Mouse (Mus musculus): ENCODE measurements around the gene Prx. TPM values are rescaled to one million over a fixed set of nuclear protein-coding genes. Genes with fewer than 3 reads are reported as not detected.

Prx gene
- polyA plus RNA-seq, 1 experiment from 2014 or later, result 2.1 TPM

DNA sequence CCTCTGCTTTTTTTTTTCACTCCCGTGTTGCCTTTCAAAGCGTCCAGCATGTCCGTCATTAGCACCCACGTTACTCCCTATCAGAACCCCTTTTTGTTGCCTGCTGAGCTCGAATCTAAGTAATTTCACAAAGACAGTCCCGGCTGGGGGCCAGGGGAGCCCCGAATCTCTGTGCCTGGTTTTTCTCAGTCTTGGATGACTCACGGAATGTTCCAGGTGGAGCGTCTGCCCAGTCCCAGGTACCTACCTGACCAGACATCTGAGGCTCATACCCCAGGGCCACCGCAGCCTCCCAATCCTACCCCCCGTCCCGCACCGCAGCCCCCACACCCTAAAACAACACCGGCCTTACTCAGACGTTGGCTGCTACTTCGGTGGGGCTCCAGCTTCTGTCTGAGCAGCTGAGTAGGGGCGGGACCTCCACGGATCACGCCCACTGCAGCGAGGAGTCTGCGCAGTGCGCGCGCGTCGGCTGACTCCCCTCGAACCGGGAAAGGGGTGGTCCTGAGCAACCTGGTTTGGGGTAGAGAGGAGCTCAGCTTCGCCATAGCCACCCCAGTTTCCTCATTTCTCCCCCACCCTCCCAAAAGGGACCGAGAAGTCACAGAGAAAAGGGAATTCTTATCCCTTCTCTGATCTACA lies 43.4 kb downstream of the Prx start:
- Histone ChIP-seq H3K4me2 (ENCODE audit: low read depth, severe bottlenecking) (peak overlapping the region; percentile 77), H3K9me3 (ENCODE audit: control insufficient read depth, low read length) (no peaks in the 10 kb centered on the region), H3K9ac (ENCODE audit: low read length) (peak overlapping the region; percentile 65), H3K4me3 (ENCODE audit: low read depth, low read length) (peak overlapping the region; percentile 43), H3K27me3 (ENCODE audit: control insufficient read depth, insufficient read depth, low read length) (no peaks in the 10 kb centered on the region), H3K27ac (replicated peaks; ENCODE audit: low read depth, low read length) (no peak overlapping the region), H3K36me3 (ENCODE audit: control insufficient read depth, insufficient read depth, low read length) (no peaks in the 10 kb centered on the region; the same call in 1 of the 2 replicates), H3K4me1 (ENCODE audit: control insufficient read depth, insufficient read depth, low read length) (no peaks in the 10 kb centered on the region)
- WGBS, result 2% methylated on average over 30 of the region's 30 CpGs
- ATAC-seq (ENCODE audit: insufficient number of reproducible peaks, low FRiP score, low TSS enrichment, low read depth) (peak; percentile 90), DNase-seq (ENCODE audit: low spot score) (peak; percentile 86)

DNA sequence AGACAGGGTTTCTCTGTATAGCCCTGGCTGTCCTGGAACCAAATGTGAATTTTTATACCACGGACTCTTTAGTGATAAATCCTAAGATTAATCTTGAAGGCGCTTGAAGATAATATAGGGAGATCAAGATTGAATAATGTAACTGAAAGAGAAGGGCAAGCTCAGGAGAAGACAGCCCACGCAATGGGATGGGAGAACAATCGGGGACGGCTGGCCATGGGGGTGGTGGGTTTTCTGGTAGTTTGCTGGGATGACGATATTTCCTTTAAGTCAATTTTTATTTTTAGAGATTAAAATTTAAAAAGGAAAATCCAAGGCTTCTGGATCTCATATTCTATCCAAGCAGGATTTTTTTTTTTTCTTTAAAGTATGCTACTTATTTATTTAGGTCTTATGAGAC lies 43.9 kb downstream of the Prx start:
- DNase-seq (ENCODE audit: low spot score), result no peak
- Histone ChIP-seq H3K27me3 (ENCODE audit: control insufficient read depth, insufficient read depth, low read length) (no peaks in the 10 kb centered on the region), H3K27ac (replicated peaks; ENCODE audit: low read depth, low read length) (no peak overlapping the region), H3K4me3 (ENCODE audit: low read depth, low read length) (peak overlapping the region; percentile 43; the same call in 1 of the 2 replicates), H3K4me1 (ENCODE audit: control insufficient read depth, insufficient read depth, low read length) (no peaks in the 10 kb centered on the region), H3K9me3 (ENCODE audit: control insufficient read depth, low read length) (no peaks in the 10 kb centered on the region), H3K4me2 (ENCODE audit: low read depth, severe bottlenecking) (peak overlapping the region; percentile 77), H3K9ac (ENCODE audit: low read length) (no peak overlapping the region; the same call in 1 of the 2 replicates), H3K36me3 (ENCODE audit: control insufficient read depth, insufficient read depth, low read length) (no peaks in the 10 kb centered on the region; the same call in 1 of the 2 replicates)
- no peak for ATAC-seq (ENCODE audit: insufficient number of reproducible peaks, low FRiP score, low TSS enrichment, low read depth)
- 57% methylated on average over 6 of the region's 6 CpGs for WGBS

DNA sequence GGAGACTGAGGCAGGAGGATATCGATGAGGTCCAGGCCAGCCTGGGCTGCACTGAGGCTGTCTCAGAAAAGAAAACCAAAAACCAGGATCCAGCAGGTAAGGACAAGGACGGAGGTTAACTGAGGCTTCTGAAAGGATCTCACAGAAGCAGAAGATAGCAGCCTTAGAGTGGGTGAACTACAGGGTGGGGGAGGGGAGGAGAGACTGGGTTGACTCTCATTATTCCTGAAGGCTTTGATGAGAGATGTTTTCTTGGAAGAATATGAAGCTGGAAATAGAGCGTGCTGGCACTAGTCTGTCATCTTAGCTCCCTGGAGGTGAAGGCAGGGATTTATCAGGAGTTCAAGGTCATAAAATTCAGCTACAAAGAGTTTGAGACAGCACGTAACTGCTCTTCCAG lies 44.7 kb downstream of the Prx start:
- ATAC-seq (ENCODE audit: insufficient number of reproducible peaks, low FRiP score, low TSS enrichment, low read depth), result no peak
- no peak overlapping the region for H3K27ac ChIP-seq (replicated peaks; ENCODE audit: low read depth, low read length)
- no peaks in the 10 kb centered on the region for H3K27me3 ChIP-seq (ENCODE audit: control insufficient read depth, insufficient read depth, low read length)
- no peak overlapping the region for H3K9ac ChIP-seq (ENCODE audit: low read length)
- WGBS, result 90% methylated on average over 4 of the region's 4 CpGs
- no peak for DNase-seq (ENCODE audit: low spot score)
- H3K36me3 ChIP-seq (ENCODE audit: control insufficient read depth, insufficient read depth, low read length), result no peaks in the 10 kb centered on the region; the same call in 1 of the 2 replicates
- H3K4me1 ChIP-seq (ENCODE audit: control insufficient read depth, insufficient read depth, low read length), result no peaks in the 10 kb centered on the region
- no peak overlapping the region for H3K4me2 ChIP-seq (ENCODE audit: low read depth, severe bottlenecking)
- H3K9me3 ChIP-seq (ENCODE audit: control insufficient read depth, low read length), result no peaks in the 10 kb centered on the region
- H3K4me3 ChIP-seq (ENCODE audit: low read depth, low read length), result no peak overlapping the region

DNA sequence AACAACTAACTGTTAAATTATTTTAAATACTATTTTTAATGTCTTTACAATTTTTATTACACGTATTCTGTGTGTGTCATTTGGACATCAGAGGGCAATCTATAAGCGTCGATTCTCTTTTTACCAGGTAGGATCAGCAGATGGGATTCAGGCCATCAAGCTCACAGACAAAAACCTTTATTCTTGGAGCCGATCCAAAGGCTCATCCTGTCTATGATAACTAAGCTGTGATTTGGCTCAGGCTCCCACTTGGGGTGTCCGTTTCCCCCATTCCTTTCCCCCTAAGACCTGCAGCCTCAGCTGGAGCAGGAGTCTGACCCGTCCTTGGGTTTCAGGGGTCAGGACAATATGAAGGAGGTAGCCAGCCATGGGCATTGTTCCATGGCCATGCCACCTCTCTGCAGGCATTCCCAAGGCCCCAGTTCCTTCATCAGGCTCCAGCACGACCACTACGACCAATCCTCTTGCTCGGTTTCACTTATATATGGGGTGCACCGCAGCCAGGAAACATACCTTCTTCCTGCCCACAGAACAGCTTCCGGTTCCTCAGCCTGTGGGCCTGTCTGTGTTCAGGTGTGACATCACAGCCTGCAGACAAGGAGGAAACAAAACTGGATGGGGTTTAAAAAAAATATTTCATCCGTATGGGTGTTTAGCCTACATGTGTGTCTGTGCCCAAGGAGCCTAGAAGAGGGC lies 45.7 kb downstream of the Prx start:
- Histone ChIP-seq H3K36me3 (ENCODE audit: control insufficient read depth, insufficient read depth, low read length) (no peaks in the 10 kb centered on the region), H3K9ac (ENCODE audit: low read length) (no peak overlapping the region), H3K27ac (replicated peaks; ENCODE audit: low read depth, low read length) (no peak overlapping the region), H3K4me2 (ENCODE audit: low read depth, severe bottlenecking) (no peak overlapping the region), H3K9me3 (ENCODE audit: control insufficient read depth, low read length) (no peaks in the 10 kb centered on the region), H3K4me1 (ENCODE audit: control insufficient read depth, insufficient read depth, low read length) (no peaks in the 10 kb centered on the region), H3K27me3 (ENCODE audit: control insufficient read depth, insufficient read depth, low read length) (no peaks in the 10 kb centered on the region), H3K4me3 (ENCODE audit: low read depth, low read length) (no peak overlapping the region)
- no peak for DNase-seq (ENCODE audit: low spot score)
- 83% methylated on average over 12 of the region's 12 CpGs for WGBS
- no peak for ATAC-seq (ENCODE audit: insufficient number of reproducible peaks, low FRiP score, low TSS enrichment, low read depth)

DNA sequence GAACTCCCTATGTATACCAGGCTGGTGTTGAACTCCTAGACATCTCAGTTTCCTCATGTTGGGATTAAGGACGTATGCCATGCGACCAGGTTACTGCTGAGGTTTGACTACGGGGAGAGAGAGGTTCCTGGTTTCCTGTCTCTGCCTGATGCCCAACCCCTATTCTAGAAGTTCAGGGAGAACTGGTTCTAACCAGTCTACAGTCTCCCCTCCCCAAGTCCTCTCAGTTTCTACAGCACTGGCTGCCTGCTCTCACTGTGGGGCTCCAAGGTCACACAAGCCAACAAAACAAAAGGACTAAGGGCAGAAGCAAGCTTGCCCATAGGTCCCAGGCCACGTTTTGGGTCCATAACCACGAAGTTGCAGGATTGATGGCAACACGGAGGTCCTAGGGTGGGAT lies 50.5 kb downstream of the Prx start:
- no peak for ATAC-seq (ENCODE audit: insufficient number of reproducible peaks, low FRiP score, low TSS enrichment, low read depth)
- 81% methylated on average over 6 of the region's 6 CpGs for WGBS
- H3K9me3 ChIP-seq (ENCODE audit: control insufficient read depth, low read length), result no peaks in the 10 kb centered on the region
- no peak overlapping the region for H3K4me2 ChIP-seq (ENCODE audit: low read depth, severe bottlenecking)
- no peak overlapping the region for H3K9ac ChIP-seq (ENCODE audit: low read length)
- no peak for DNase-seq (ENCODE audit: low spot score)
- no peak overlapping the region for H3K4me3 ChIP-seq (ENCODE audit: low read depth, low read length)
- no peaks in the 10 kb centered on the region for H3K36me3 ChIP-seq (ENCODE audit: control insufficient read depth, insufficient read depth, low read length)
- H3K27me3 ChIP-seq (ENCODE audit: control insufficient read depth, insufficient read depth, low read length), result no peaks in the 10 kb centered on the region
- H3K4me1 ChIP-seq (ENCODE audit: control insufficient read depth, insufficient read depth, low read length), result 0 out of 2 replicates have a peak, but pooled peaks cover 4% of the 10 kb centered on the region
- no peak overlapping the region for H3K27ac ChIP-seq (replicated peaks; ENCODE audit: low read depth, low read length)

DNA sequence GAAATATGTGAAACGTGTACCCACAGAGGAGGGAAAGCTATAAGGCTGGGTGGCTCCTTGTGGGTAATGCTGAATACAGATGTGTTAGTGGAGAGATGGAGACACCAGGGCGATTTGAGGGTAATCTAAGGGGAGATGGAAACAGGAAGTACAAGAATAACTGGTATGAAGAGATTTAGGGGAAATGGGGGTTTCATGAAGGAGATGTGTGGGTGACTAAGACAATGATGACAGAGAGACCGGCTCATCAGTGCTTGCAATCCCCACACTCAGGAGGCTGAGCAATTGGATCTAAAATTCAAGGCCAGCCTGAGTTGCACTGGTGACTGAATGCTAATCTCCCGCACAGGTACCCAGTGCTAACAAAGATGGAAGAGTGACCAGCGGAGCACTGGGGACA lies 52.9 kb downstream of the Prx start:
- Histone ChIP-seq H3K27me3 (ENCODE audit: control insufficient read depth, insufficient read depth, low read length) (no peaks in the 10 kb centered on the region), H3K9me3 (ENCODE audit: control insufficient read depth, low read length) (no peaks in the 10 kb centered on the region), H3K4me3 (ENCODE audit: low read depth, low read length) (peak overlapping the region; percentile 71; the same call in 1 of the 2 replicates), H3K27ac (replicated peaks; ENCODE audit: low read depth, low read length) (no peak overlapping the region), H3K36me3 (ENCODE audit: control insufficient read depth, insufficient read depth, low read length) (0 out of 2 replicates have a peak, but pooled peaks cover 4% of the 10 kb centered on the region), H3K4me2 (ENCODE audit: low read depth, severe bottlenecking) (peak overlapping the region; percentile 47), H3K4me1 (ENCODE audit: control insufficient read depth, insufficient read depth, low read length) (0 out of 2 replicates have a peak, but pooled peaks cover 4% of the 10 kb centered on the region), H3K9ac (ENCODE audit: low read length) (0 out of 2 replicates have a peak overlapping the region, but pooled peaks have one; percentile 66)
- 60% methylated on average over 5 of the region's 5 CpGs for WGBS
- DNase-seq (ENCODE audit: low spot score) (no peak), ATAC-seq (ENCODE audit: insufficient number of reproducible peaks, low FRiP score, low TSS enrichment, low read depth) (no peak)

DNA sequence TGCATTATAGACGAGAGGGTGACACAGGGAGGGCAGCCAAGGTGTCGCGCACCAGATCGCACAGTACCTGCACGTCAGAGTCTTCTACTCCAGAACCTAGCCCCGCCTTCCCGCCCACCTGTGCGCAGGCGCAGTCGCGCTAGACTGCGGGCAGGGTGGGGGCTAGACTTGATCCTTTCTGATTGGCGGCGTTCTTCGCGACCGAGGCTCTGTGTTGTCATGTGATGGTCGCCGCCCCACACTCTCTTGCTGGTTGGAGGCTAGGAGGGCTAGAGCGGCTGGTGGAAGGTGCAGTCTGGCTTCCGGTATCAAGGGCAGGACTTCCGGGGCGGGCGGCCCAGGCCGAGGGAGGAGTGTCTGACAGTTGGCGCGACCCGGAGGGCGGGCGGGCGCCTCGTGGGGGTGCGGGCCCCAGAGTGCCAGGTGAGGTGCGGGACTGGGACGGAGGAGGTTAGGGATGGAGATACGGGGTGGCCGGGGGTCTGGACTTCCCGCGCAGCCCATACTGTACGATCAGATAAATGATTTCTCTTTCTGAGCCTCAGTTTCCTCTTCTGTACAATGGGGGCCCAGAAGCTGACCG lies 53.9 kb downstream of the Prx start, which contains the start of the genes Pld3 and 2310022A10Rik:
Pld3 (minus strand) TSS at position 288 of the 583 bp plus-strand sequence.
2310022A10Rik (plus strand) TSS at position 303 of the 583 bp plus-strand sequence.
- 0 out of 2 replicates have a peak, but pooled peaks cover 4% of the 10 kb centered on the region for H3K4me1 ChIP-seq (ENCODE audit: control insufficient read depth, insufficient read depth, low read length)
- WGBS, result under 1% methylated on average over 39 of the region's 41 CpGs
- H3K36me3 ChIP-seq (ENCODE audit: control insufficient read depth, insufficient read depth, low read length), result 0 out of 2 replicates have a peak, but pooled peaks cover 4% of the 10 kb centered on the region
- H3K4me2 ChIP-seq (ENCODE audit: low read depth, severe bottlenecking), result peak within 1 kb of the TSS; percentile 47
- no peaks in the 10 kb centered on the region for H3K9me3 ChIP-seq (ENCODE audit: control insufficient read depth, low read length)
- peak within 1 kb of the TSS; percentile 66 for H3K9ac ChIP-seq (ENCODE audit: low read length)
- peak; percentile 96 for DNase-seq (ENCODE audit: low spot score)
- peak; percentile 99 for ATAC-seq (ENCODE audit: insufficient number of reproducible peaks, low FRiP score, low TSS enrichment, low read depth)
- H3K27ac ChIP-seq (replicated peaks; ENCODE audit: low read depth, low read length), result no peak within 1 kb of the TSS
- H3K4me3 ChIP-seq (ENCODE audit: low read depth, low read length), result peak within 1 kb of the TSS; percentile 71
- H3K27me3 ChIP-seq (ENCODE audit: control insufficient read depth, insufficient read depth, low read length), result no peaks in the 10 kb centered on the region

DNA sequence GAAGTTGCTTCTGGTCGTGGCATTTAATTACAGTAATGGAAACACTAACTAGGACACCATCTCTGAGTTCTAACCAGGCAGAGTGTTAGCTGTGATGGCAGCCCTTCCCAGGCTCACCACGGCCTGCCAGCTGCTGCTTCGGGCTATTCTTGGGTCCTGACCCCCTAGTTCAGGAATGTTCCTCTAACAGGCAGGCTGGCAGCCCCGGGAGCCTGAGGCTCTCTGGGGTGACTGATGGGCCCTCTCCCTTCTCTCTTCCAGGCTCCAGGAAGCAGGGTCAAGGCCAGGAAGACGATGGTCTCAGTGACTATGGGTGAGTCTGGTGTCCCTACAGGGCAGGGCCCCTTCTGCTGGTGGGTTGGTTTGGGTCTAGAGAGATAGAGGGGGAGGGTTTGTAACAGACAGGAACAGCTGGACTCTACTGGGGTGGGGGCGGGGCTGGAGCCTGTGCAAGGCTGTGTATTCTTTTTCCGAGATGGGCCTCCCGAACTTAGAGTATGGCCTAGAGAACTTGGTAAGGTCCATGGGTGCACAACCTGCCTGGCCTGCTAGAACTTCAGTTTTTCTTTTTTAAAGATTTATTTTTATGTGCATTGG lies 61.3 kb downstream of the Prx start:
- no peak overlapping the region for H3K9ac ChIP-seq (ENCODE audit: low read length)
- 0 out of 2 replicates have a peak, but pooled peaks have one; percentile 13 for ATAC-seq (ENCODE audit: insufficient number of reproducible peaks, low FRiP score, low TSS enrichment, low read depth)
- peaks cover 14% of the 10 kb centered on the region; the same call in 1 of the 2 replicates for H3K36me3 ChIP-seq (ENCODE audit: control insufficient read depth, insufficient read depth, low read length)
- no peaks in the 10 kb centered on the region for H3K27me3 ChIP-seq (ENCODE audit: control insufficient read depth, insufficient read depth, low read length)
- H3K4me1 ChIP-seq (ENCODE audit: control insufficient read depth, insufficient read depth, low read length), result no peaks in the 10 kb centered on the region
- no peak overlapping the region for H3K4me2 ChIP-seq (ENCODE audit: low read depth, severe bottlenecking)
- no peak overlapping the region for H3K27ac ChIP-seq (replicated peaks; ENCODE audit: low read depth, low read length)
- H3K9me3 ChIP-seq (ENCODE audit: control insufficient read depth, low read length), result no peaks in the 10 kb centered on the region
- WGBS, result 78% methylated on average over 8 of the region's 8 CpGs
- no peak for DNase-seq (ENCODE audit: low spot score)
- no peak overlapping the region for H3K4me3 ChIP-seq (ENCODE audit: low read depth, low read length)
